Mouse (Mus musculus) heart, embryonic 15.5 days (tissue): ENCODE measurements around the gene Mef2d. TPM values are rescaled to one million over a fixed set of nuclear protein-coding genes. Genes with fewer than 3 reads are reported as not detected.

Experiments
- microRNA-seq: library from miRNA; unstranded; fragments of <30 nt; microRNA quantifications from one replicate; pipeline ENCODE4, GENCODE M21; 2016
- polyA plus RNA-seq: library from polyadenylated mRNA; unstranded; fragments of >200 nt; fragmentation: Nextera tagmentation; extraction: Ambion mirVana; gene quantifications from 2 replicates; pipeline ENCODE4 v1.2.1, GENCODE M21; 2015

Mef2d gene
- polyA plus RNA-seq, 1 experiment from 2014 or later, result 35.4 TPM

Small RNA genes lying within 50 kb of the gene (microRNA-seq; reads per million reads assigned to microRNA genes)
- not detected for gene Gm25641
- not detected for gene Mir3093
- not detected for gene Mir9-1

Other genes with a start within 250 kb of the Mef2d start
- gene Hdgf, start 236.1 kb upstream of the Mef2d start, polyA plus RNA-seq, result 134 and 161 TPM in 2 replicates
- 59.2 and 60.6 TPM in 2 replicates for gene Mrpl24, start 222.9 kb upstream of the Mef2d start, polyA plus RNA-seq
- 23.9 and 33.3 TPM in 2 replicates for gene Isg20l2, start 212.1 kb upstream of the Mef2d start, polyA plus RNA-seq
- 12.2 and 17.4 TPM in 2 replicates for gene Rrnad1, start 211.7 kb upstream of the Mef2d start, polyA plus RNA-seq
- gene Crabp2, start 193.7 kb upstream of the Mef2d start, polyA plus RNA-seq, result 4.1 and 20.1 TPM in 2 replicates
- gene Nes, start 171.3 kb upstream of the Mef2d start, polyA plus RNA-seq, result 14.8 and 16.1 TPM in 2 replicates
- gene Bcan, start 142.1 kb upstream of the Mef2d start, polyA plus RNA-seq, result 0.24 and 0.34 TPM in 2 replicates
- gene Hapln2, start 114.8 kb upstream of the Mef2d start, polyA plus RNA-seq, result 0.15 TPM in 1 of 2 replicates, not detected in the other
- 15.4 and 20.6 TPM in 2 replicates for gene Gpatch4, start 99.3 kb upstream of the Mef2d start, polyA plus RNA-seq
- gene Naxe, start 83.9 kb upstream of the Mef2d start, polyA plus RNA-seq, result 137 and 155 TPM in 2 replicates
- 0.32 TPM in 1 of 2 replicates, not detected in the other for gene Ttc24, start 64.1 kb upstream of the Mef2d start, polyA plus RNA-seq
- gene Iqgap3, start 60.4 kb upstream of the Mef2d start, polyA plus RNA-seq, result 21.1 and 25.1 TPM in 2 replicates
- 0.13 and 0.14 TPM in 2 replicates for gene Rhbg, start 112.3 kb downstream of the Mef2d start, polyA plus RNA-seq
- gene Gm38392, start 144.8 kb downstream of the Mef2d start, polyA plus RNA-seq, result 0.20 TPM in 1 of 2 replicates, not detected in the other
- gene Tsacc, start 154.6 kb downstream of the Mef2d start, polyA plus RNA-seq, result 11.8 and 14.0 TPM in 2 replicates
- gene Cct3, start 154.7 kb downstream of the Mef2d start, polyA plus RNA-seq, result 322 and 382 TPM in 2 replicates
- gene Glmp, start 182.7 kb downstream of the Mef2d start, polyA plus RNA-seq, result 143 and 156 TPM in 2 replicates
- gene Tmem79, start 193.8 kb downstream of the Mef2d start, polyA plus RNA-seq, result 1.7 and 2.2 TPM in 2 replicates
- gene Smg5, start 193.9 kb downstream of the Mef2d start, polyA plus RNA-seq, result 41.1 and 52.8 TPM in 2 replicates
- 3.9 and 5.1 TPM in 2 replicates for gene Paqr6, start 222.2 kb downstream of the Mef2d start, polyA plus RNA-seq
- gene Bglap3, start 230.4 kb downstream of the Mef2d start, polyA plus RNA-seq, result not detected in 2 replicates
- gene Bglap2, start 236.3 kb downstream of the Mef2d start, polyA plus RNA-seq, result not detected in 2 replicates
- not detected in 2 replicates for gene Bglap, start 242.1 kb downstream of the Mef2d start, polyA plus RNA-seq